Mouse (Mus musculus) layer of hippocampus, adult 9-10 months (tissue): ENCODE measurements around the gene Psmb9.
"Not testable (repeated sequence)": the region's sequence is repeated elsewhere in the genome, so short reads cannot be mapped to it uniquely, and the experiment has no call there.

Source experiments
- DNase-seq: peaks from one replicate; pipeline ENCODE4 v3.0.0; 2022; ENCODE audit warnings: low spot score

Gene Psmb9

GRCm38 (mm10) chr17:34183564-34184219, 3.9 kb downstream of the Psmb9 start:
- DNase-seq, result no peak

- no peak for DNase-seq
Observed at GRCm38 (mm10) chr17:34179913-34180859, 7.4 kb downstream of the Psmb9 start.

- DNase-seq, result no peak
Observed at GRCm38 (mm10) chr17:34179019-34179418, 8.5 kb downstream of the Psmb9 start.

- DNase-seq, result no peak
Observed at GRCm38 (mm10) chr17:34177179-34177578, 10.4 kb downstream of the Psmb9 start.

GRCm38 (mm10) chr17:34174075-34174474, 13.5 kb downstream of the Psmb9 start:
- no peak for DNase-seq

- DNase-seq, result no peak
Observed at GRCm38 (mm10) chr17:34172528-34172927, 15.0 kb downstream of the Psmb9 start.

- DNase-seq, result peak; percentile 90
Observed at GRCm38 (mm10) chr17:34170877-34171498, 16.6 kb downstream of the Psmb9 start.

- DNase-seq, result no peak
Observed at GRCm38 (mm10) chr17:34170487-34170876, 17.1 kb downstream of the Psmb9 start.

GRCm38 (mm10) chr17:34169279-34169678, 18.3 kb downstream of the Psmb9 start:
- peak; percentile 25 for DNase-seq

GRCm38 (mm10) chr17:34165033-34165730, 22.4 kb downstream of the Psmb9 start:
- no peak for DNase-seq

GRCm38 (mm10) chr17:34164202-34164895, 23.2 kb downstream of the Psmb9 start:
- DNase-seq, result no peak

- no peak for DNase-seq
Observed at GRCm38 (mm10) chr17:34155534-34155933, 32.0 kb downstream of the Psmb9 start.

- peak; percentile 77 for DNase-seq
Observed at GRCm38 (mm10) chr17:34152923-34153322, 34.6 kb downstream of the Psmb9 start, which contains the start of gene H2-DMb1. TSS of gene H2-DMb1 (plus strand) at chr17:34153072.

GRCm38 (mm10) chr17:34144960-34145371, 42.6 kb downstream of the Psmb9 start:
- DNase-seq, result no peak

GRCm38 (mm10) chr17:34144221-34144620, 43.3 kb downstream of the Psmb9 start:
- DNase-seq, result not testable (repeated sequence)

- DNase-seq, result no peak
Observed at GRCm38 (mm10) chr17:34143461-34143860, 44.1 kb downstream of the Psmb9 start.

GRCm38 (mm10) chr17:34143033-34143432, 44.5 kb downstream of the Psmb9 start, which contains the start of gene H2-DMb2:
TSS of gene H2-DMb2 (plus strand) at chr17:34143307.
- no peak for DNase-seq

GRCm38 (mm10) chr17:34142456-34143010, 45.0 kb downstream of the Psmb9 start:
- DNase-seq, result no peak

GRCm38 (mm10) chr17:34141448-34141847, 46.1 kb downstream of the Psmb9 start:
- no peak for DNase-seq

- DNase-seq, result no peak
Observed at GRCm38 (mm10) chr17:34140240-34140639, 47.3 kb downstream of the Psmb9 start.

- no peak for DNase-seq
Observed at GRCm38 (mm10) chr17:34139416-34139815, 48.1 kb downstream of the Psmb9 start.
